Mouse (Mus musculus) myocyte (in vitro differentiated cells): Measurements from ENCODE around the gene H2-M10.2.

Experiments
- E2F4 ChIP-seq: IDR thresholded peaks from one replicate; pipeline ENCODE4 v1.6.1; 2011; ENCODE audit warnings: mild to moderate bottlenecking, control low read depth, moderate library complexity; ENCODE audit not compliant: insufficient read depth
- MYOD1 ChIP-seq, 3 experiments: IDR thresholded peaks; one replicate each; pipeline ENCODE4 v1.6.1; 2011; ENCODE audit warnings: control low read depth in 2 of 3, low read depth in 2 of 3, mild to moderate bottlenecking in 2 of 3, moderate library complexity in 1 of 3; ENCODE audit not compliant: insufficient read length in 2 of 3, control insufficient read depth in 1 of 3
- POLR2A ChIP-seq: IDR thresholded peaks from one replicate; pipeline ENCODE4 v1.6.1; 2011; ENCODE audit warnings: low read depth, mild to moderate bottlenecking, control low read depth, moderate library complexity; ENCODE audit not compliant: insufficient read length
- TCF12 ChIP-seq: IDR thresholded peaks from one replicate; pipeline ENCODE4 v1.6.1; 2011; ENCODE audit warnings: mild to moderate bottlenecking, control low read depth; ENCODE audit not compliant: poor library complexity, insufficient read depth, severe bottlenecking
- TCF3 ChIP-seq: IDR thresholded peaks from one replicate; pipeline ENCODE4 v1.6.1; 2011; ENCODE audit warnings: low read depth, control low read depth; ENCODE audit not compliant: insufficient read length
- USF1 ChIP-seq: IDR thresholded peaks from one replicate; pipeline ENCODE4 v1.6.1; 2011; ENCODE audit warnings: low read depth, mild to moderate bottlenecking, control low read depth, moderate library complexity

DNA sequence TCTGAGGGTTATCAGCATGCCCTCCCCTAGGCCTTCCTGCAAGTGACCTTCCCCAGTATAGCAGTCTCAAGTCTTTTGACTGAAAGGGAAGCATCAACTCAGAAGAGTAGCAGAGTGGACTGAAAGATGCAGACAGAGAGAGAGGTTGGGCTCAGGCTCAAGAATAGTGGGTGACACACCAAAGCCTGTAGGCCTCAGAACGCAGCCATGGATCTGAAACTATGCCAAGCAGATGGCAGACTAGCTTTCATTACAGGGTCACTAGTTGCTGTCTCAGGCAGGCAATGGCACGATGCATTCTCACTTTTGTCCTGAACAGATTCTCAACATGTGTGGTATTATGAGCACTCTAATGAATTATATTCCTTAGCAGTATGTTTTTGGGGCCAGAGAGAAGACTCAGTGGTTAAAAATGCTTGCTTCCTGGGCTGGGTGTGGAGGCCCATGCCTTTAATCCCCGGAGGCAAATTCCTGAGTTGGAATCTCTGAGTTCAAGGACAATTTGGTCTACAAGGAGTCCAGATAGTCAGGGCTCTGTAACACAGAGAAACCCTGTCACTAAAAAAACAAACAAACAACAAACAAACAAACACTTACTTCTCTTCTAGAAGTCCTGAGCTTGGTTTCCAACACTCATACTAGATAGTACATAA is 21.9 kb downstream of the H2-M10.2 start:
- TF ChIP-seq E2F4 (no peak), POLR2A (no peak), USF1 (no peak), MYOD1 (IDR thresholded peaks at IDR 0.05; ENCODE audit: control insufficient read depth in 1 of 3, insufficient read length in 2 of 3, low read depth in 2 of 3) (no peak), TCF12 (no peak), TCF3 (no peak)
